Mouse (Mus musculus) myocyte (in vitro differentiated cells): ENCODE data around the gene Kirrel3.

Source experiments
- CEBPB ChIP-seq: IDR thresholded peaks from 2 replicates; pipeline ENCODE4 v1.6.1; 2011; ENCODE audit warnings: mild to moderate bottlenecking, moderate library complexity; ENCODE audit not compliant: poor library complexity, insufficient read depth, severe bottlenecking
- E2F4 ChIP-seq: IDR thresholded peaks from one replicate; pipeline ENCODE4 v1.6.1; 2011; ENCODE audit warnings: mild to moderate bottlenecking, control low read depth, moderate library complexity; ENCODE audit not compliant: insufficient read depth
- MAX ChIP-seq: IDR thresholded peaks from one replicate; pipeline ENCODE4 v1.6.1; 2011; ENCODE audit warnings: low read depth, mild to moderate bottlenecking, control low read depth
- MYOD1 ChIP-seq, 3 experiments: IDR thresholded peaks; one replicate each; pipeline ENCODE4 v1.6.1; 2011; ENCODE audit warnings: control low read depth in 2 of 3, low read depth in 2 of 3, mild to moderate bottlenecking in 2 of 3, moderate library complexity in 1 of 3; ENCODE audit not compliant: insufficient read length in 2 of 3, control insufficient read depth in 1 of 3
- POLR2A ChIP-seq: IDR thresholded peaks from one replicate; pipeline ENCODE4 v1.6.1; 2011; ENCODE audit warnings: low read depth, mild to moderate bottlenecking, control low read depth, moderate library complexity; ENCODE audit not compliant: insufficient read length
- POLR2AphosphoS2 ChIP-seq: IDR thresholded peaks from one replicate; pipeline ENCODE4 v1.6.1; 2011; ENCODE audit warnings: low read depth, control low read depth; ENCODE audit not compliant: insufficient read length
- TCF12 ChIP-seq: IDR thresholded peaks from one replicate; pipeline ENCODE4 v1.6.1; 2011; ENCODE audit warnings: mild to moderate bottlenecking, control low read depth; ENCODE audit not compliant: poor library complexity, insufficient read depth, severe bottlenecking
- USF1 ChIP-seq: IDR thresholded peaks from one replicate; pipeline ENCODE4 v1.6.1; 2011; ENCODE audit warnings: low read depth, mild to moderate bottlenecking, control low read depth, moderate library complexity

GRCm38 (mm10) chr9:34758925-34759324 is 273.2 kb downstream of the Kirrel3 start:
- TF ChIP-seq TCF12 (no peak), POLR2A (no peak), E2F4 (no peak), MAX (no peak), MYOD1 (IDR thresholded peaks at IDR 0.05; ENCODE audit: control insufficient read depth in 1 of 3, insufficient read length in 2 of 3, low read depth in 2 of 3) (no peak), CEBPB (no peak), USF1 (no peak), POLR2AphosphoS2 (no peak)
